Mouse (Mus musculus) myocyte (in vitro differentiated cells): ENCODE measurements at regions not wholly inside any gene's neighbourhood (a gene's known extent, or its start where the extent isn't known, plus 50 kb on each side); places are given as distances from the start of the nearest gene placed in this dataset.

ENCODE experiments used
- H3K27me3 ChIP-seq: one replicate; pipeline ENCODE4 v1.6.1; 2011; ENCODE audit not compliant: control insufficient read depth, insufficient read depth, insufficient read length
- H3K36me3 ChIP-seq: one replicate; pipeline ENCODE4 v1.6.1; 2011; ENCODE audit not compliant: control insufficient read depth, insufficient read depth
- H3K4me2 ChIP-seq: one replicate; pipeline ENCODE4 v1.6.1; 2011; ENCODE audit warnings: low read depth, control low read depth
- H3K4me3 ChIP-seq: one replicate; pipeline ENCODE4 v1.5.1; 2011; ENCODE audit warnings: mild to moderate bottlenecking, control low read depth, moderate library complexity
- H3K79me2 ChIP-seq: one replicate; pipeline ENCODE4 v1.6.1; 2011; ENCODE audit not compliant: control insufficient read depth, insufficient read depth
- H3ac ChIP-seq: one replicate; pipeline ENCODE4 v1.6.1; 2011; ENCODE audit not compliant: control insufficient read depth, insufficient read length
- CEBPB ChIP-seq: IDR thresholded peaks from 2 replicates; pipeline ENCODE4 v1.6.1; 2011; ENCODE audit warnings: mild to moderate bottlenecking, moderate library complexity; ENCODE audit not compliant: poor library complexity, insufficient read depth, severe bottlenecking
- E2F4 ChIP-seq: IDR thresholded peaks from one replicate; pipeline ENCODE4 v1.6.1; 2011; ENCODE audit warnings: mild to moderate bottlenecking, control low read depth, moderate library complexity; ENCODE audit not compliant: insufficient read depth
- MAX ChIP-seq: IDR thresholded peaks from one replicate; pipeline ENCODE4 v1.6.1; 2011; ENCODE audit warnings: low read depth, mild to moderate bottlenecking, control low read depth
- MYOD1 ChIP-seq, 3 experiments: IDR thresholded peaks; one replicate each; pipeline ENCODE4 v1.6.1; 2011; ENCODE audit warnings: control low read depth in 2 of 3, low read depth in 2 of 3, mild to moderate bottlenecking in 2 of 3, moderate library complexity in 1 of 3; ENCODE audit not compliant: insufficient read length in 2 of 3, control insufficient read depth in 1 of 3
- MYOG ChIP-seq, 3 experiments: IDR thresholded peaks; one replicate each; pipeline ENCODE4 v1.6.1; 2011; ENCODE audit warnings: control low read depth in 2 of 3, low read depth in 2 of 3, mild to moderate bottlenecking in 2 of 3; ENCODE audit not compliant: insufficient read length in 2 of 3, control insufficient read depth in 1 of 3, insufficient read depth in 1 of 3
- POLR2A ChIP-seq: IDR thresholded peaks from one replicate; pipeline ENCODE4 v1.6.1; 2011; ENCODE audit warnings: low read depth, mild to moderate bottlenecking, control low read depth, moderate library complexity; ENCODE audit not compliant: insufficient read length
- POLR2AphosphoS2 ChIP-seq: IDR thresholded peaks from one replicate; pipeline ENCODE4 v1.6.1; 2011; ENCODE audit warnings: low read depth, control low read depth; ENCODE audit not compliant: insufficient read length
- REST ChIP-seq: IDR thresholded peaks from one replicate; pipeline ENCODE4 v1.6.1; 2011; ENCODE audit warnings: mild to moderate bottlenecking, control low read depth, moderate library complexity; ENCODE audit not compliant: insufficient read depth, insufficient read length
- SRF ChIP-seq: IDR thresholded peaks from one replicate; pipeline ENCODE4 v1.6.1; 2011; ENCODE audit warnings: low read depth; ENCODE audit not compliant: control insufficient read depth, insufficient read length
- TCF12 ChIP-seq: IDR thresholded peaks from one replicate; pipeline ENCODE4 v1.6.1; 2011; ENCODE audit warnings: mild to moderate bottlenecking, control low read depth; ENCODE audit not compliant: poor library complexity, insufficient read depth, severe bottlenecking
- TCF3 ChIP-seq: IDR thresholded peaks from one replicate; pipeline ENCODE4 v1.6.1; 2011; ENCODE audit warnings: low read depth, control low read depth; ENCODE audit not compliant: insufficient read length
- USF1 ChIP-seq: IDR thresholded peaks from one replicate; pipeline ENCODE4 v1.6.1; 2011; ENCODE audit warnings: low read depth, mild to moderate bottlenecking, control low read depth, moderate library complexity

GRCm38 (mm10) chrX:12256758-12257157, 96.6 kb upstream of the Bcor start:
- no peak for TF ChIP-seq CEBPB
- TF ChIP-seq REST: no peak
- no peak for TF ChIP-seq TCF3
- no peak for TF ChIP-seq POLR2AphosphoS2
- TF ChIP-seq SRF: no peak
- no peak for TF ChIP-seq E2F4
- no peak for TF ChIP-seq MYOD1 (IDR thresholded peaks at IDR 0.05; ENCODE audit: control insufficient read depth in 1 of 3, insufficient read length in 2 of 3, low read depth in 2 of 3)
- TF ChIP-seq POLR2A: no peak
- no peak for TF ChIP-seq MYOG (IDR thresholded peaks at IDR 0.05; ENCODE audit: control insufficient read depth in 1 of 3, insufficient read depth in 1 of 3, insufficient read length in 2 of 3, low read depth in 2 of 3)
- Histone ChIP-seq H3K4me2 (no peak overlapping the region), H3ac (no peak overlapping the region), H3K36me3 (no peaks in the 10 kb centered on the region), H3K4me3 (no peak overlapping the region), H3K79me2 (no peaks in the 10 kb centered on the region), H3K27me3 (no peaks in the 10 kb centered on the region)

GRCm38 (mm10) chrX:12263834-12264233, 103.7 kb upstream of the Bcor start:
- H3K79me2 ChIP-seq: no peaks in the 10 kb centered on the region
- no peaks in the 10 kb centered on the region for H3K27me3 ChIP-seq
- no peak overlapping the region for H3ac ChIP-seq
- TF ChIP-seq MYOD1 (IDR thresholded peaks at IDR 0.05; ENCODE audit: control insufficient read depth in 1 of 3, insufficient read length in 2 of 3, low read depth in 2 of 3): peak in 2 of 3 experiments; percentile 70 to 79
- TF ChIP-seq MYOG (IDR thresholded peaks at IDR 0.05; ENCODE audit: control insufficient read depth in 1 of 3, insufficient read depth in 1 of 3, insufficient read length in 2 of 3, low read depth in 2 of 3): peak in 2 of 3 experiments; percentile 60 to 86
- no peak for TF ChIP-seq TCF12
- H3K4me3 ChIP-seq: no peak overlapping the region
- H3K36me3 ChIP-seq: no peaks in the 10 kb centered on the region
- no peak overlapping the region for H3K4me2 ChIP-seq

DNA sequence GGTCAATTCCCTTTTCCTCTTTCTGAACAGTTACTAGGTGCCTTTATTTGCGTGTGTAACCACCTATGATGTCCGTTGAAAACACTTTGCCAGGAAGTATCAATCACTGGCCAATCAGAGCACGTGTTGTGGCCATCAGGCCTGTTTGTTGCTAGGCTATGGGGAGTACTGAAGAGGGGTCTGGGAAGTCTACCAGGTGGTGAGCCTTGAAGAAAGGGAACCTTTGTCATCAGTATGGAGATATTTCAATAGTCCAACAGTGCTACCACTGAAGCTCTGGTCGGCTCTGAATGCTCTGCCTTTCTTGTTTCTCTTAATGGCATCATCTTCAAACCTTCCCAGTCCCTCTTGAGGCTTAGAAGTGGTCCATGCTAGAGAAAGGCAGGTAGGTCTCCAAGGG, 124.6 kb upstream of the Bcor start:
- Histone ChIP-seq H3K27me3 (no peaks in the 10 kb centered on the region), H3K4me2 (no peak overlapping the region), H3K79me2 (no peaks in the 10 kb centered on the region), H3K4me3 (no peak overlapping the region), H3K36me3 (no peaks in the 10 kb centered on the region), H3ac (no peak overlapping the region)
- no peak for TF ChIP-seq SRF
- no peak for TF ChIP-seq REST
- TF ChIP-seq TCF3: no peak
- no peak for TF ChIP-seq TCF12
- no peak for TF ChIP-seq POLR2A
- no peak for TF ChIP-seq USF1
- no peak for TF ChIP-seq POLR2AphosphoS2
- no peak for TF ChIP-seq CEBPB
- TF ChIP-seq E2F4: no peak
- TF ChIP-seq MYOD1 (IDR thresholded peaks at IDR 0.05; ENCODE audit: control insufficient read depth in 1 of 3, insufficient read length in 2 of 3, low read depth in 2 of 3): no peak
- no peak for TF ChIP-seq MYOG (IDR thresholded peaks at IDR 0.05; ENCODE audit: control insufficient read depth in 1 of 3, insufficient read depth in 1 of 3, insufficient read length in 2 of 3, low read depth in 2 of 3)
- TF ChIP-seq MAX: no peak

DNA sequence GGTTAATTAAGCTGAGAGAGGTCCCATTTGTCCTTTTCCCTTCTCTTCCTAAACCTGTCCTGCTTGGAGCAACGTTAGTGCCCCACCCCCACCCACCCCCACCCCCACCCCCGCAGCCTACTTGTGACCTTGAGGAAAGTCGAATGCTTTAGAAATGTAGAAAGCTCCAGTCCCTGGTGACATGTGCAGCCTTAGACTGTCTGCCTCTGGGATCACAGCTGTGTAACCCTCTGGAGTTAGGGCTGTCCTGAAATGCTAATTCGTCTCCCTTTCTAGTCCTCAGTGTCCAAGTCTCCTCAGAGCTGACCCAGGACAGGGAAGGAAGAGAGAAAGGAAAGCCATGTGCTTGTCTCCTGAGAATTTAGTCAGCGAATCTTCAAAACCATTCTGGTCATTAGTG, 125.0 kb upstream of the Bcor start:
- no peak for TF ChIP-seq E2F4
- TF ChIP-seq SRF: no peak
- TF ChIP-seq POLR2A: no peak
- no peak for TF ChIP-seq USF1
- no peak for TF ChIP-seq MAX
- no peak for TF ChIP-seq TCF12
- no peak for TF ChIP-seq MYOD1 (IDR thresholded peaks at IDR 0.05; ENCODE audit: control insufficient read depth in 1 of 3, insufficient read length in 2 of 3, low read depth in 2 of 3)
- no peak for TF ChIP-seq MYOG (IDR thresholded peaks at IDR 0.05; ENCODE audit: control insufficient read depth in 1 of 3, insufficient read depth in 1 of 3, insufficient read length in 2 of 3, low read depth in 2 of 3)
- TF ChIP-seq POLR2AphosphoS2: no peak
- no peak for TF ChIP-seq TCF3
- TF ChIP-seq CEBPB: no peak
- no peak for TF ChIP-seq REST
- Histone ChIP-seq H3K27me3 (no peaks in the 10 kb centered on the region), H3ac (no peak overlapping the region), H3K36me3 (no peaks in the 10 kb centered on the region), H3K4me2 (no peak overlapping the region), H3K79me2 (no peaks in the 10 kb centered on the region), H3K4me3 (no peak overlapping the region)

GRCm38 (mm10) chrX:12285976-12286909, 126.1 kb upstream of the Bcor start:
- no peak overlapping the region for H3K4me3 ChIP-seq
- H3ac ChIP-seq: no peak overlapping the region
- no peaks in the 10 kb centered on the region for H3K79me2 ChIP-seq
- no peak for TF ChIP-seq MYOG (IDR thresholded peaks at IDR 0.05; ENCODE audit: control insufficient read depth in 1 of 3, insufficient read depth in 1 of 3, insufficient read length in 2 of 3, low read depth in 2 of 3)
- TF ChIP-seq REST: no peak
- no peak for TF ChIP-seq E2F4
- TF ChIP-seq SRF: no peak
- TF ChIP-seq CEBPB: no peak
- no peak for TF ChIP-seq TCF3
- no peaks in the 10 kb centered on the region for H3K27me3 ChIP-seq
- no peak overlapping the region for H3K4me2 ChIP-seq
- H3K36me3 ChIP-seq: no peaks in the 10 kb centered on the region
